Mouse (Mus musculus) megakaryocyte, embryonic 14.5 days (primary cell): ENCODE measurements around the gene Pth2. TPM values are rescaled to one million over a fixed set of nuclear protein-coding genes. Genes with fewer than 3 reads are reported as not detected.

Experiments
- H3K27me3 ChIP-seq: replicated peaks from 2 replicates; pipeline ENCODE3; 2012; ENCODE audit warnings: inconsistent platforms
- H3K36me3 ChIP-seq: replicated peaks from 2 replicates; pipeline ENCODE3; 2012; ENCODE audit warnings: low read length, inconsistent platforms, mixed read lengths
- H3K4me1 ChIP-seq: 2 replicates; pipeline ENCODE4 v1.6.1; 2012; ENCODE audit warnings: inconsistent platforms
- H3K4me3 ChIP-seq: replicated peaks from 2 replicates; pipeline ENCODE3; 2012; ENCODE audit warnings: moderate library complexity, mild to moderate bottlenecking, inconsistent platforms
- H3K9me3 ChIP-seq: 2 replicates; pipeline ENCODE4 v1.6.1; 2012; ENCODE audit warnings: inconsistent platforms
- FLI1 ChIP-seq: IDR thresholded peaks from 2 replicates; pipeline ENCODE4 v1.6.1; 2012; ENCODE audit warnings: low read length, inconsistent platforms, mixed read lengths
- GATA1 ChIP-seq: IDR thresholded peaks from 3 replicates; pipeline ENCODE4 v1.6.1; 2012; ENCODE audit warnings: mixed read lengths, low read length, inconsistent platforms, borderline replicate concordance
- polyA plus RNA-seq: library from polyadenylated mRNA; stranded (reverse); fragments of >175 nt; gene quantifications from 2 replicates; pipeline ENCODE4 v1.2.3, GENCODE M21; 2012; ENCODE audit warnings: low replicate concordance; ENCODE audit not compliant: insufficient read depth

The Pth2 gene
- not detected in 2 replicates for polyA plus RNA-seq

GRCm38 (mm10) chr7:45180896-45181477, at the start of gene Pth2:
Pth2 (plus strand) TSS chr7:45180995.
- peaks cover 48% of the 10 kb centered on the region for H3K4me1 ChIP-seq
- H3K4me3 ChIP-seq: peak within 1 kb of the TSS; percentile 78
- no peaks in the 10 kb centered on the region for H3K9me3 ChIP-seq
- no peaks in the 10 kb centered on the region for H3K36me3 ChIP-seq
- TF ChIP-seq FLI1 (no peak), GATA1 (no peak)
- peaks cover 99% of the 10 kb centered on the region for H3K27me3 ChIP-seq

- Histone ChIP-seq H3K4me1 (peaks cover 76% of the 10 kb centered on the region), H3K4me3 (no peak overlapping the region), H3K9me3 (peaks cover 3% of the 10 kb centered on the region; the same call in 1 of the 2 replicates), H3K27me3 (no peaks in the 10 kb centered on the region), H3K36me3 (peaks cover 50% of the 10 kb centered on the region)
- TF ChIP-seq FLI1 (no peak), GATA1 (no peak)
These were observed 48.9 kb upstream of the Pth2 start for GRCm38 (mm10) chr7:45131850-45132249.

- H3K27me3 ChIP-seq: peaks cover 2% of the 10 kb centered on the region
- H3K36me3 ChIP-seq: peaks cover 42% of the 10 kb centered on the region
- TF ChIP-seq FLI1 (no peak), GATA1 (no peak)
- peaks cover 83% of the 10 kb centered on the region for H3K4me1 ChIP-seq
- peaks cover 3% of the 10 kb centered on the region; the same call in 1 of the 2 replicates for H3K9me3 ChIP-seq
- H3K4me3 ChIP-seq: peak overlapping the region; percentile 38
These were observed 47.2 kb upstream of the Pth2 start for GRCm38 (mm10) chr7:45133446-45134159.

DNA sequence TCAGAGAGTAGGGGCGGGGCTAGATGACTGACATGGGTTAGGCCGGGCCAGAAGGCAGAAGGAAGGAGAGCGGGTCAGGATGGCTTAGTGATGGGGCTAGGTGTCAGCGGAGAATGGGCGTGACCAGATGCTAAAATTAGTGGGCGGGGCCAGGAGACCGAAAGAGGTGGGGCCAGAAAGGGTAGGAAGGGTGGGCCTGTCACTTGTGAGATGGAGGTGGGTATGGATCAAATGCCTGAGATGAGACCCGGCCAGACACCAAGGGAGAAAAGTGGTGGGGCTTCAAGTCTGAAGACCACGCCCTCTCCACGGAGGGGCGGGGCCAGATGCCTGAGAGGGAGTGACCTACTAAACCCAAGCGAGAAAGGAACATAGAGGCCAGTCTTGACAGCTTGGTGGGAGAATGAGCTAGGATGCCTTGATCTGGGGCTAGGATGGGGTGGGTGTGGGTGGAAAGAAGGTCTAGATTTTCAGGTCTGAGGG, 46.2 kb upstream of the Pth2 start:
- Histone ChIP-seq H3K27me3 (peaks cover 8% of the 10 kb centered on the region), H3K4me1 (peaks cover 87% of the 10 kb centered on the region), H3K4me3 (peak overlapping the region; percentile 92), H3K36me3 (peaks cover 42% of the 10 kb centered on the region), H3K9me3 (peaks cover 4% of the 10 kb centered on the region)
- TF ChIP-seq GATA1: no peak

- H3K4me1 ChIP-seq: peaks cover 87% of the 10 kb centered on the region
These were observed 45.4 kb upstream of the Pth2 start for GRCm38 (mm10) chr7:45135370-45135769.

DNA sequence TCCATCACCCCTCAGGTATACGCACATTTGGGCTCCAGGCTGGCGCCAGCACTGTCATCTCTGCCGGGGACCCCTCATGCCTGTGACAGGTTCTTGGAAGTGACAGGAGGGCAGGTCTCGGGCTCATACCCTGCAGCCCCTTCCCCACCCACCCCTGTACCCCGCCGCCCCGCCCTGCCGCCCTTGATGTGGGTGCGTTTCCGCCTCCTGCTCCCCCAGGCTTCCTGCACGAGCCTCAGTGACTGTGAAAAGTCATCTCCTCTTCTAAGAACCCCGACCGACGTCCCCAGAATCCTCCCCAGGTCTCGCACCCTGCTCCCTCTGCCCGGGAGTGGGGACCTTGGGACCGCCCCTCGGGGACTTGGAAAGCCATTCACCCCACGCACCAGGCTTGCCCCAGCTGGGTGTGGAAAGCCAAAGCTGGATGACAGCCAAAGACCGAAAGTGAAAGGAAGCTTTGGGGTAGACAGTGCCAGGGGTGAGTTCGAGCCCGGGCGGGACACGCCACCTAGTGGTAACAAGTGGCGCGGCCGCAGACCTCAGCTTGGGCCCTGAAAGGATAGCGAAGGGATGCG, 44.7 kb upstream of the Pth2 start, which contains the start of the genes Gm45713 and Flt3l:
TSS of gene Gm45713 (minus strand) at position 239 of the 575 bp plus-strand sequence.
TSS of gene Flt3l (minus strand) at position 440 of the 575 bp plus-strand sequence.
- Histone ChIP-seq H3K9me3 (peaks cover 8% of the 10 kb centered on the region), H3K27me3 (peaks cover 12% of the 10 kb centered on the region), H3K36me3 (peaks cover 43% of the 10 kb centered on the region), H3K4me1 (peaks cover 88% of the 10 kb centered on the region), H3K4me3 (peak within 1 kb of the TSS; percentile 92)
- TF ChIP-seq FLI1 (no peak), GATA1 (no peak)

More at GRCm38 (mm10) chr7:45135370-45135769, 45.4 kb upstream of the Pth2 start:
- Histone ChIP-seq H3K9me3 (peaks cover 8% of the 10 kb centered on the region), H3K36me3 (peaks cover 45% of the 10 kb centered on the region), H3K27me3 (peaks cover 12% of the 10 kb centered on the region), H3K4me3 (peak overlapping the region; percentile 92)
- TF ChIP-seq FLI1: no peak
- TF ChIP-seq GATA1: no peak

DNA sequence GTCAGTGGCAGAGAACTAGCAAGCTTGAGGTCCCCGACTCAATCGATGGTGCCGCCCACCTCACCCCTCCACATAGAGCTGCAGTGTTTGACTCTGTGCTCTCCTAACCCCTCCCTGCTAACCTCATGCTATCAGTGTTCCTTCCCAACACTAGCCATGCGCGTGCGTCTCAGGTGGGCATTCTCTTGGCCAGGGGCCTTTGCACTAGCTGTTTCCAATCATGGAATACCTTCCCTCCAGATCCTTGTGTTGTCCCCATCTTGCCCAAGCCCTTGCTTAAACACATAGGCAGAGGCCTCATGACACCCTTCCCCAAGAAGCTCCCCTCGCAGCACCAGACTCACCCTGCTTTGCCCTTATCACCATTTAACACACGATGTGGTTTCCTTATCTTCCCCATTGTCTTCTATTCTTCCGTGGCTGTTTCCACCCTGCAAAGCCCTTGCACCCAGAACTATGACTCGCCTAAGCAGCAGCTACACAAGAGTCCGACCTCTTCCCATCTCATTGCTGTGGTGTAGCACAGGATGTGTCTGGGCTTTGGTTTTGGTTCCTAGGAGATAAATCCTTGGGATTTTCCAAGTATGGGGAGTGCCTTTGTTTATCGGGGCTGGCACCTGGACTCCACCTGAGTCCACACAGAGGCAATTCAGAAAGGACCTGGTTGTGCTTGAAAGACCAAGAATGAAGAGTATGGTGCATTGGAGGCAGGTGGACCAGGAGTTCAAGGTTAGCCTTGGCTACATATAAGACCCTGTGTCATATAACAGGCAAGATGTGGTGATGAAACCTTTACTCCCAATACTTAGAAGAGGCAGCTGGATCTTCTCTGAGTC, 43.4 kb upstream of the Pth2 start:
- H3K27me3 ChIP-seq: peaks cover 17% of the 10 kb centered on the region
- H3K4me3 ChIP-seq: peak overlapping the region; percentile 88
- peaks cover 42% of the 10 kb centered on the region for H3K36me3 ChIP-seq
- H3K4me1 ChIP-seq: peaks cover 89% of the 10 kb centered on the region
- peak; percentile 98 for TF ChIP-seq GATA1
- TF ChIP-seq FLI1: 0 out of 2 replicates have a peak, but pooled peaks have one; percentile 33
- peaks cover 8% of the 10 kb centered on the region for H3K9me3 ChIP-seq

DNA sequence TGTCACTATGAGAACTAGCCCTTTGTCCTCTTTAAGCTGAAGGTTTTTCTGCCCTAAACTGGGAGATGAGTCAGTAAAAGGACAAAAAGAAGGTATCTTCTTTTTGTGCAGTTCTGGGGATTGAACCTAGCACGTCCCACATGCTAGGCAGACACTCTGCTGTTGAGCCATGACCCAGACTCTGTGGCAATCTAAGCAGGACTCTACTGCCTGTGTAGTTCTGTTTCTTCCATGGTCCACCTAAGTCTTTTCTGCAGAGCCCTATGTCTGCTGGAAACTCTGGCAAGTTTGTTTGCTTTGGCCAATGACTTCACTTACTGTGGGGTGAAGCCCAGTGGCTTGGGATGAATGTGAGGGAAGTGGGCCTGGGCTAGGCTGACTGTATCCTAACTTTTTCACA, 42.4 kb upstream of the Pth2 start:
- H3K4me1 ChIP-seq: peaks cover 91% of the 10 kb centered on the region
- H3K9me3 ChIP-seq: peaks cover 6% of the 10 kb centered on the region
- H3K36me3 ChIP-seq: peaks cover 43% of the 10 kb centered on the region
- TF ChIP-seq FLI1 (no peak), GATA1 (no peak)
- peaks cover 26% of the 10 kb centered on the region for H3K27me3 ChIP-seq
- no peak overlapping the region for H3K4me3 ChIP-seq
